Mouse (Mus musculus) midbrain, embryonic 16.5 days (tissue): ENCODE data around the gene Pdgfd. TPM values are rescaled to one million over a fixed set of nuclear protein-coding genes. Genes with fewer than 3 reads are reported as not detected.

ENCODE experiments used
- ATAC-seq: fragments of 200-750 bp; cut with Nextera tagmentation; 2 replicates; pipeline ENCODE4 v1.8.0; 2017; ENCODE audit warnings: moderate TSS enrichment
- H3K27ac ChIP-seq: fragments of 300-500 bp; sonication (generic); 2 replicates; pipeline ENCODE4 v1.5.1; 2014; ENCODE audit warnings: mild to moderate bottlenecking, low read length, mixed read lengths
- H3K27me3 ChIP-seq: fragments of 300-500 bp; sonication (generic); 2 replicates; pipeline ENCODE4 v1.6.1; 2014; ENCODE audit warnings: low read depth, low read length, mixed read lengths; ENCODE audit not compliant: control insufficient read depth, insufficient read depth
- H3K36me3 ChIP-seq: fragments of 300-500 bp; sonication (generic); 2 replicates; pipeline ENCODE4 v1.6.1; 2014; ENCODE audit warnings: mild to moderate bottlenecking, low read length, moderate library complexity, mixed read lengths; ENCODE audit not compliant: control insufficient read depth, insufficient read depth
- H3K4me1 ChIP-seq: fragments of 300-500 bp; sonication (generic); 2 replicates; pipeline ENCODE4 v1.6.1; 2014; ENCODE audit warnings: mild to moderate bottlenecking, low read length, mixed read lengths; ENCODE audit not compliant: control insufficient read depth, insufficient read depth
- H3K4me2 ChIP-seq: fragments of 300-500 bp; sonication (generic); 2 replicates; pipeline ENCODE4 v1.6.1; 2014; ENCODE audit warnings: mild to moderate bottlenecking, low read length, mixed read lengths
- H3K4me3 ChIP-seq: fragments of 300-500 bp; sonication (generic); 2 replicates; pipeline ENCODE4 v1.5.1; 2014; ENCODE audit warnings: low read depth, mild to moderate bottlenecking, low read length, moderate library complexity, mixed read lengths
- H3K9ac ChIP-seq: fragments of 300-500 bp; sonication (generic); 2 replicates; pipeline ENCODE4 v1.6.1; 2014; ENCODE audit warnings: low read depth, low read length, mixed read lengths
- H3K9me3 ChIP-seq: fragments of 300-500 bp; sonication (generic); replicated peaks from 2 replicates; pipeline ENCODE4 v1.6.1; 2014; ENCODE audit warnings: mild to moderate bottlenecking, low read length, mixed read lengths; ENCODE audit not compliant: control insufficient read depth, poor library complexity, severe bottlenecking
- WGBS: fragments of 180-500 bp; shearing (Covaris S2); extraction: QIAGEN DNeasy Blood & Tissue Kit; methylation state at CpG from one replicate; pipeline ENCODE4 v1.1.7; 2014; 5-methylcytosine and 5-hydroxymethylcytosine counted together
- polyA plus RNA-seq: library from polyadenylated mRNA; unstranded; fragments of >200 nt; fragmentation: Nextera tagmentation; extraction: Ambion mirVana; gene quantifications from 2 replicates; pipeline ENCODE4 v1.2.1, GENCODE M21; 2015

Gene Pdgfd
- polyA plus RNA-seq, 1 experiment from 2014 or later: 3.1 TPM

DNA sequence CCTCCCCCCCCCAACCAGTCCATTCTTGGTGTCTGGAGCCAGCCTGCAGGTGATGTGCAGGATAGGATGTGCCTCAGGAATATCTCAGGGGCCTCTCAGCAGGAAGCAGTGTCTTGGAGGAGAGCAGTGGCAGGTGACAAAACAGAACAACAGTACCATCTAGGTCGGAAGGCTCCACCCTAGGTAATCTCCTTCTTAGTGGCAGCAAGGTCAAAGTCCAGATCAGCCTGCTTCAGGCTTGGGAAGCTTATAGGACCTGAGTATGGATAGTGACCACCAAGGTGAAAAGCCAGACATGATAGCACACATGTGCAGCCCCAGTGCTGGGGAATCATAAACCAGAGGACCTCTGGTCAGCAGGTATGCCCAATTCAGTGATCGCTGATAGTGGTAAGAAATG, 169.5 kb downstream of the Pdgfd start:
- H3K4me1 ChIP-seq: peaks cover under 1% of the 10 kb centered on the region; the same call in 1 of the 2 replicates
- no peak overlapping the region for H3K4me2 ChIP-seq
- no peak overlapping the region for H3K9ac ChIP-seq
- H3K36me3 ChIP-seq: no peaks in the 10 kb centered on the region
- H3K27ac ChIP-seq: no peak overlapping the region
- WGBS: 90% methylated on average over 2 of the region's 2 CpGs
- no peaks in the 10 kb centered on the region for H3K27me3 ChIP-seq
- H3K9me3 ChIP-seq: no peaks in the 10 kb centered on the region
- H3K4me3 ChIP-seq: no peak overlapping the region
- no peak for ATAC-seq

DNA sequence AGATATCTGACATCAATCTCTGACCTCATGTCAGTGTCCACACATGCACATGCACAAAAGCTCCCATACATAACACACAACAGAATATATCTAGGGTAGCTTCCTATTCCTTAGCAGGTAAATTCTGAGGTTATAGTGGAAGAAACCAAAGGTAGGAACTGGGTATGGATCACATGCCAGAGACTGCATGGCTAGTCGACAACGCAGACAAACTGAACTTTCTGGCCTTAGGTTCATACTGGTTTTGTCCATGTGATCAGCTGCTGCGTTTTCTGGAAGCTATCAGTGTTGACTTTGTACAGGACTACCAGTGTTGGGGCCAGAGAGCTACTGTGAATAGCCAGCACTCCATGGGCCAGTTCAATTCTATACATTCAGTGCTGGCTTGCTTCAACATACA, 170.0 kb downstream of the Pdgfd start:
- Histone ChIP-seq H3K36me3 (no peaks in the 10 kb centered on the region), H3K4me1 (peaks cover 2% of the 10 kb centered on the region; the same call in 1 of the 2 replicates), H3K9ac (no peak overlapping the region), H3K4me3 (no peak overlapping the region), H3K27ac (no peak overlapping the region), H3K9me3 (no peaks in the 10 kb centered on the region), H3K4me2 (no peak overlapping the region), H3K27me3 (no peaks in the 10 kb centered on the region)
- no peak for ATAC-seq
- WGBS: 95% methylated on average over 3 of the region's 3 CpGs

DNA sequence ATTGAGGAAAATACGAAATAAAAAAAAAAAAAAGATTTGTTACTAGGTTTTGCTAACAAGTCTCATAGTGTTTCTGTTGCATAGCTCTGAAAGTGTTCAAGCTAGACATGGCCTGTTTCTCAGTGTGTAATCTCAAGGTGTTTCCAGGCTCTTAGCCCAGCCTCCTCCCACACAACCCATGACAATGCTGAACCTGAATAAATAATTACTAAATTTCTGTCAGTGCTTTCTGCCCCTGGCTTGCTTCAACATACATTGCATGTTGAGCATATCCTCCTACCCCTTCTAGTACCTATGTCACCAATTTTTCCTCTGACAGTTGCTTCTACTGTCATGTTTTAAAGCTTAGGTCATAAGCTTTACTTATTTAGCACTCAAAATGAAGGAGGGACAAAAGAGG, 171.0 kb downstream of the Pdgfd start:
- WGBS: 68% methylated on average over 1 of the region's 1 CpGs
- no peak for ATAC-seq
- Histone ChIP-seq H3K27ac (no peak overlapping the region), H3K27me3 (no peaks in the 10 kb centered on the region), H3K9ac (no peak overlapping the region), H3K4me3 (no peak overlapping the region), H3K9me3 (no peaks in the 10 kb centered on the region), H3K36me3 (no peaks in the 10 kb centered on the region), H3K4me1 (peaks cover 2% of the 10 kb centered on the region; the same call in 1 of the 2 replicates), H3K4me2 (no peak overlapping the region)

DNA sequence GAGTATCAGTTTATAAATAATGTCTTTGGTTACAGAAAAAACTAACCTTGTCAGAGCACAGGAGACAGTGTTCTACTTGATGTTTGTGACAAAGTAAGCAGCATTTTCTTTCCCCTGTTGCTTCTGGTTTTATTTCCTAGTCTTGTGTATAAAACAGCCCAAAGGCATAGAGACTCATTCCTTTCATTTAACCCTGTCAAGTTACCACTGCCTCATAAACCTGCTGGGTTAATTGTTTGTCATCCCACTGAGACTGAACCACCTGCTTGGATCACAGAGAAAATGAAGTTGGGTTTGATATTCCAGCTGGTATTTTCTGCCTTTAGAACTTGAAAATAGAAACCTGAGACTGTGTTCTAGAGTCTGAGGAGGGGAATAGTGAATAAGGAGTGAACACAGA, 172.4 kb downstream of the Pdgfd start:
- no peak overlapping the region for H3K4me2 ChIP-seq
- no peaks in the 10 kb centered on the region for H3K9me3 ChIP-seq
- no peaks in the 10 kb centered on the region for H3K27me3 ChIP-seq
- H3K9ac ChIP-seq: no peak overlapping the region
- ATAC-seq: no peak
- H3K4me3 ChIP-seq: no peak overlapping the region
- H3K27ac ChIP-seq: no peak overlapping the region
- no peaks in the 10 kb centered on the region for H3K36me3 ChIP-seq
- H3K4me1 ChIP-seq: peaks cover 2% of the 10 kb centered on the region; the same call in 1 of the 2 replicates

- Histone ChIP-seq H3K27me3 (no peaks in the 10 kb centered on the region), H3K9ac (no peak overlapping the region), H3K9me3 (no peaks in the 10 kb centered on the region), H3K36me3 (no peaks in the 10 kb centered on the region), H3K4me1 (peaks cover 2% of the 10 kb centered on the region; the same call in 1 of the 2 replicates), H3K27ac (no peak overlapping the region), H3K4me2 (no peak overlapping the region), H3K4me3 (no peak overlapping the region)
- 93% methylated on average over 10 of the region's 10 CpGs for WGBS
- no peak for ATAC-seq
Observed at GRCm38 (mm10) chr9:6342854-6343253, 174.5 kb downstream of the Pdgfd start.

GRCm38 (mm10) chr9:6344514-6344913, 176.1 kb downstream of the Pdgfd start:
- Histone ChIP-seq H3K4me1 (peaks cover 2% of the 10 kb centered on the region; the same call in 1 of the 2 replicates), H3K27ac (no peak overlapping the region), H3K4me2 (no peak overlapping the region), H3K9me3 (no peaks in the 10 kb centered on the region), H3K36me3 (no peaks in the 10 kb centered on the region), H3K4me3 (no peak overlapping the region), H3K9ac (no peak overlapping the region), H3K27me3 (no peaks in the 10 kb centered on the region)
- ATAC-seq: no peak
- WGBS: 40% methylated on average over 2 of the region's 2 CpGs

- Histone ChIP-seq H3K27me3 (no peaks in the 10 kb centered on the region), H3K9ac (no peak overlapping the region), H3K9me3 (no peaks in the 10 kb centered on the region), H3K36me3 (no peaks in the 10 kb centered on the region), H3K27ac (no peak overlapping the region), H3K4me3 (no peak overlapping the region), H3K4me1 (peaks cover 2% of the 10 kb centered on the region; the same call in 1 of the 2 replicates), H3K4me2 (no peak overlapping the region)
- ATAC-seq: no peak
- 66% methylated on average over 4 of the region's 4 CpGs for WGBS
Observed at GRCm38 (mm10) chr9:6344924-6345323, 176.5 kb downstream of the Pdgfd start.

DNA sequence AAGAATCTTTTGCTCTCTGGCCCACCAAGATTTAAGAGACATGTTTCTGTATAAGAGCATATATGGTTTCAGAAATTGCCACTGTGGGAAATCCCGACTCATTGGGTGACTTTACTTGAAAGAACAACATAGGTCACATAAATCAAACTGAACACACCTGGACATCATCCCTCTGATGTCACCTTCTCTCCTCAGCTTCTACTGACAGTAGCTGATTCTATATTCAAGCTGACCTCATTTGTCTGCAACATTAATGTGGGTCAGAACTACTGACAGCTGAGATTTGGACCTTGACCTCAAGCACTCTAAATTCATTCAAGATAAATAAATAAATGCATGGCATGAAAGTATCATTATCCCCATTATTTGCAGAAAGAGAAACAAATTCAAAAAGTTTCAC, 177.0 kb downstream of the Pdgfd start:
- WGBS: 77% methylated on average over 1 of the region's 1 CpGs
- no peak overlapping the region for H3K27ac ChIP-seq
- no peak for ATAC-seq

DNA sequence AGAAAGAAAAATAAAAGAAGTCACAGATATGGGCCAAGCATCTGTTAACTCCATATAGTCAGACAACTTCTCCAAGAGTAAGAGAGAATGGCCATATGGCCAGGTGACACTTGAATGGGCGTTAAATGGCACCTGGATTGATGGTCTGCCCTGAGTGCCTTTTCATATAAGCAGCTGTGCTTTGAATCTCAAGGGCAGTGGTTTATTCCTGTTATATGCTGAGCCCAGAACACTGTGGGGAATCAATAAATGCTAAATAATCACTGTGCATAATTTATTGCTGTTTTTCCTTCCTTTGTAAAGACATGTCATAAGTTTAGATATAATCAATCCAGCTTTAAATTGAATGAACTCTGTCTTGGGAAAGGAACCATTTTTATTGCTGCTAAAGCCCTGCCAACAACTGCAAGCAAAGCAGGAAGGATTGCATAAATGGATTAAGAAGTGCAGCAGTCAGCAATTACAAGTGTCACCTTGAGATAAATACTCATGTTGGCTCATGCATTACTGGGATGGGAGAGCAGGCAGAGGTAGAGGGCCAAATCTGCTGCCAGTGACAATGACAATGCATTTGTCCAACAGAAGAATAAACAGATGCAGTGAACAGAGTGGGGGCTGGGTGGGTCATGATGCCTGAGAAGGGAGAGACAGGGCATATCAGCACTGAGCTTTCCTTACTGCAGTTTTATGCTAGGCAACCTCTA, 185.0 kb downstream of the Pdgfd start:
- no peak overlapping the region for H3K4me2 ChIP-seq
- H3K9ac ChIP-seq: no peak overlapping the region
- no peaks in the 10 kb centered on the region for H3K27me3 ChIP-seq
- no peaks in the 10 kb centered on the region for H3K4me1 ChIP-seq
- peak; percentile 45; the same call in 1 of the 2 replicates for ATAC-seq
- H3K4me3 ChIP-seq: no peak overlapping the region
- no peaks in the 10 kb centered on the region for H3K36me3 ChIP-seq
- no peaks in the 10 kb centered on the region for H3K9me3 ChIP-seq
- H3K27ac ChIP-seq: no peak overlapping the region; the same call in 1 of the 2 replicates
- WGBS: 73% methylated on average over 1 of the region's 1 CpGs

More for the DNA sequence above, 177.0 kb downstream of the Pdgfd start:
- H3K9ac ChIP-seq: no peak overlapping the region
- no peaks in the 10 kb centered on the region for H3K9me3 ChIP-seq
- H3K4me1 ChIP-seq: peaks cover 2% of the 10 kb centered on the region; the same call in 1 of the 2 replicates
- no peaks in the 10 kb centered on the region for H3K27me3 ChIP-seq
- no peak overlapping the region for H3K4me2 ChIP-seq
- H3K36me3 ChIP-seq: no peaks in the 10 kb centered on the region
- H3K4me3 ChIP-seq: no peak overlapping the region
